Mouse (Mus musculus) adipocyte (in vitro differentiated cells): ENCODE data around the gene Cpt1c.

Experiments
- DNase-seq: peaks from one replicate; pipeline ENCODE4 v3.0.0-alpha.2; 2016; ENCODE audit warnings: low spot score

Cpt1c gene

DNA sequence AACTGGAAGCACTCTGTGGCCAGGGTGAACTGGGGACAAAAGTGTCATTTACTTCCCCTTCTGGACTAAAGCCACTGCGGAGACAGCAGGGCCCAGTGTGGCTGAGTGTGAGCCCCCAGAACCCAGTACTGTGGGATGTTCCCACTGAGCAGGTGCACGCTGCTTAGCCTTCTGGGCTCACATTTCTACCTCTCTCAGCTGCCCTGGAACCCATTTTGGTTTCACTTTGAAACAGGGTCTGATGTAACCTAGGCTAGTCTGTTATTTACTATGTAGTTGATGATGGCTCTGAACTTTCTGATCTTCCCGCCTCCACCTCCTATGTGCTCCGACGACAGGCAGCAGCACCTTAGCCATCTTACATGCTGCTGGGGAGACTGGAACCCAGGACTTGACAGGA lies 11.8 kb downstream of the Cpt1c start:
- DNase-seq = no peak

DNA sequence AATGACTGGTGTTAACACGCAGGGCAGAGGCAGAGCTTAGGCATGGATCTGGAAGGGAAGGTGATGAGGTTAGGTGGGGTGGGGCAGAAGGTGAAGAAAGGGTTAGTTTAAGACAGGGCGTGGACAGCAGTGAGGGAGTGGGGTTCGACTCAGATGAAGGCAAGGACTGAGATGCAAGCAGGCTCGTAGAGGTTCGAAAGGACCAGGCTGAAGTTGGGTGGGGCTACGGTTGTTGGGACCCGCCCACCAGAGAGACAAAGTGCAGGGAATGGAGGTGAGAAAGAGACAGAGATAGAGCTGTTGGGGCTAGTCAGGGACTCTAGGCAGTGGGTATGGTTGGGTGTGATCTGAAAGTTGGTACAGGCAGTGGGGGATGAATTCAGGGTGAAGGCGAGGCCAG lies 12.3 kb downstream of the Cpt1c start:
- DNase-seq = no peak

DNA sequence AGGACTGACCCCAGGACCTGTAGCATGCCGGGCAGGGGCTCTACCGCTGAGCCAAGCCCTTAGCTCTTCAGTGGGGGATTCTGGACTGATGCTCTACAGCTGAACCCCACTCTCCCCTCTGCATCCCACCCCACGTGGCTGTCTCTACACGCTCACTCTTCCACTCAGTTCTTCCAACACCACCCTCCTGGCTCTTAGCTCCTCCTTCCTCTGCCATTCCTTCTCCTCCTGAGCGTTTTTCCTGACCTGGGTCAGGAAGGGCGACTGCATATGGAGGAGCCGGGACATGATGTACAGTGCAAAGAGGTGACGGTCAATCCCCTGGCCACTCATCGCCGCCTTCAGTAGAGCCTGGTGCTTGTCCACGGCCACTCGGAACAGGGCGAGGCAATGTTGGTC lies 14.1 kb downstream of the Cpt1c start:
- DNase-seq = no peak

DNA sequence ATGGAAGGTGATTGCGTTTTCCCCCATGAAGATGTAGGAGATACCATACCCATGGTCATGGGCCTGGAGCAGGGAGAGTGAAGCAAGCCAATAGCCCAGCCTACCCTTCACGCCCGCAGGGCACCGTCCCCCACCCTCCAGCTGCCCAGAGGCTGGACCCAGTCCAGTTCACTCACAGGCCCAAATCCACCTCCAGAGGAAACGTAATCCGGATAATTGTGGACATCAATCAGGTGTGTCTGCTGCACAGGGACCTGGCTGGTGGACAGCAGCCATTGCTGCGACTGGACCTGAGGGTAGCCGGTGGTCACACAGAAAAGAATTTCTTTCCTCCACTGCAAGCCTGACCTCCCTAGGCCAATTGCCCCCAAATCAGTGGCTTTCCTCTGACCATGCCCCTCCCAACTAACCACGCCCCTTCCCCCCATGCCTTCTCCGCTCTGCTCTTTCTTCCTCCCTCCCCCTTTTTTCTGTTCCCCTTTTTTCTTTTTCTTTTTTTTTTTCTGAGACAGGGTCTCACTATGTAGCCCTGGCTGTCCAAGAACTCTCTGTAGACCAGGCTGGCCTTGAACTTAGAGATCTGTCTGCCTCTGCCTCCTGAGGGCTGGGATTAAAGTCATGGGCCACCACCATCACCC lies 14.7 kb downstream of the Cpt1c start:
- no peak for DNase-seq

DNA sequence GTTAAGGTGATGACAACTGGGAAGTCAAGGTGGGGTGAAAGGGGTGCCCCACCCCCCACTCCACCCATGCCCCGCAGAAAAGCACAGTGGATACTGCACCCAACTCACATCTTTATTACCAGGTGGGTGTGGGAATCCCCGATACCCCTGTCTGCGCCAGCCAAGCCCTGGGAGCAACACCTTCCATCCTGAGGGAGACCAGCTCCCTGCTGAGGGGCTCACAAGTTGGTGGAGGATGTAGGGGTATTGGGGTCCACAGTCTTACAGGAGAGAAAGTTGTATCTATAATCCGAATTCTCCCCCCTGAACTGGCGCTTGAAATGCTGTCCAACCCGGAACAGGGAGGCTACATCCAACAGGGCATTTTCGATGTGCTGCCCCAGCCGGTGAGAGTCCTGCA lies 15.4 kb downstream of the Cpt1c start:
- DNase-seq = no peak

DNA sequence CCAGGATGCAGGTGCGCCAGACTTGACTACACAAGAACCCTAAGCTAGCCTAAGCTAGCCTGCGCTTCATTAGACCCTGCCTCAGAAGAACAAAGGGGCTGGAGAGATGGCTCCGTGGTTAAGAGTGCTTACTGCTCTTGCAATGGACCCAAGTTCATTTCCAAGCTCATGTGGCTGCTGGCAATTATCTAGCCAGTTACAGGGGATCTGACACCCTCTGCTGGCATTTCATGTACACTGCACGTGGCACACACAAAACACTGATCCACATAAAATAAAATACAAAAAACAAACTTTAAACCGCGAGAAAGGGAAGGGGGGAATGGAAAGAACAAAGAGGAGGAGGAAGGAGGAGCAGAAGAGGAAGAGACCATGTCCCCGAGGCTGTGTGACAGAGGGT lies 16.4 kb downstream of the Cpt1c start:
- DNase-seq = peak; percentile 59

DNA sequence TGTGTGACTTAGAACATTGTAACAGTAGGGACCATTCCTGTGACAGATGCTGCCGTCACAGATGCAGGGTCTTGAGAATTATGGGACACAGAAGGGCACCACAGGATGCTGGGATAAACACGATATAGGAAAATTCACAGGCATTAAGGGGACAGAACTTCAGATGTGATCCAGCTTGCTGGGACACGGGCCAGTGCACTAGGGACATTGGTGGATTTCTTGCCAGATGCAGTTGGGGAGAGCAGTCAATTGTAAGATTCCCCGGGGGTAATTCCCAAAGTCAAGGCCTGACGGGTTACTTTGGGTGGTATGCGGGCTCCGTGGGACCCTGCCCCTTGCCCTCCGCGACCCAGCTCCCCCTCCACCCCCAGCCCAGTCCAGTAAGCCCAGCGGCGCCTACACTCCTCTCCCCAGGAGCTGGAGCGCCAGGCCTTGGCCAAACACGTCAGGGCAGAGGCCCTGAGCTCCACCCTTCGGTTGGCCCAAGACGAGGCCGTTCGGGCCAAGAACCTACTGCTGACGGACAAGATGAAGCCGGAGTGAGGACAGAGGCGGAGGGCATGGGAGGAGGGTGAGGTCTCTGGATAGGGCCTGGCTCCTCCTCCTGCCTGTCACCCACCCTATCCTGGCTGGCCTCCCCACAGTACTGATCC lies 17.3 kb downstream of the Cpt1c start:
- DNase-seq = peak; percentile 23

DNA sequence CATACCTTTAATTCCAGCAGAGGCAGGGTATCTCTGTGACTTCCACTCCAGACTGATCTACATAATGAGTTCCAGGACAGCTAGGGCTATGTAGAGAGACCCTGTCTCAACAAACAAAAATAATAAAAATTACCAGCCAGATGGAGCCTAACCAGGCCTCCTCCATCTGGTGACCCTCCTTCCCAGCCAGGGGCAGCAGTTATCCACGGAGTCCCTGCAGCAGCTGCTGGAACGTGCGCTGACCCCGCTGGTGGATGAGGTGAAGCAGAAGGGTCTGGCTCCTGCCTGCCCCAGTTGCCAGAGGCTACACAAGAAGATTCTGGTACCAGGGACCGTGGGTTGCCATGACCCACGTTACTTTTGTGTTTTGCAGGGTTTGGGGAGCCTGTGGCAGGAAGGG lies 18.4 kb downstream of the Cpt1c start:
- no peak for DNase-seq

DNA sequence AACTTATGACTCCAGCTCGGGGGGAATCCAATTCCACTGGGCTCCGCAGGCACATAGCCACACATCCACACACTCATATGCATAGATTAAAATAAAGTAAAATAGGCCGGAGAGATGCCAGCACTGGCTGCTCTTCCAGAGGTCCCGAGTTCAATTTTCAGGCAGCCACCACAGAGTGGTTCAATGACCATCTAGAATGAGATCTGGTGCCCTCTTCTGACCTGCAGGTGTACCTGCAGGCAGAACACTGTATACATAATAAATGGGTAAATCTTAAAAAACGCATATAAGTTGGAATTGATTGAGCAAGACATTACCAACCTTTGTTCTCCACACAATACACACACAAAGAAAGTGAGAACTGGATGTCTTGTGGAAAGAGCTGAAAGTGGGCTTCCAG lies 19.0 kb downstream of the Cpt1c start:
- no peak for DNase-seq

DNA sequence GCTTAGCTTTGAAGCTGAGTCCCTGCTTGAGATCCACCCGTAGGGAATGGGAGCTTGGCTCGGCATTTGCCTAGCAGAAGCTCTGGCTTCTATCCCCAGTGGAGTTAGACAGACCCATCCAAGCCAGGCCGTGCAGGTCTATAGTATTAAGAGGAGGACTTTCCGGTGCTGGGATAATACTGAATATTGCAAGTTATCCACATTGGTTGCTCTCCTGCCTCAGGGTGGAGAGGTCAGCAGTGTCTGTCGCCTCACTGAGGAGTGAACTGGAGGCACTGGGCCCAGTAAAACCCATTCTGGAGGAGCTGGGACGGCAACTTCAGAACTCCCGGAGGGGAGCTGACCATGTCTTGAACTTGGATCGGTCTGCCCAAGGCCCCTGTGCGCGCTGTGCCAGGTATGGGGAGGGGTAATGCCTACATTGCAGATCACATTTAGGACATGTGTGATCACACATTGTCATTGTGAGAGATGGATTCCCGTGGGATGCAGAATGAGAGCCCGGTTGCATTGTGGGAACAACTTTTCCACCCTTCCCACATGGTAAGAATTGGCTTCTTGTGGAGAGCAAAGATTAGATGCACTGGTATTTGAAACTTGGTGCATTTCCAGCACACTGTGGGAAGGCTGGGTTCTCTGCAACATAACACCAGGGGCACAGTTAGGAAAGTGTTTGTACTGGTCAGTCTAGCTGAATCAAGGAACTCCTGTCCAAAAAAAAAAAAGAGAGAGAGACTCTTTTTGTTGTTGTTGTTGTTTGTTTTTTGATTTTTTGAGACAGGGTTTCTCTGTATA lies 20.4 kb downstream of the Cpt1c start:
- peak; percentile 74 for DNase-seq

DNA sequence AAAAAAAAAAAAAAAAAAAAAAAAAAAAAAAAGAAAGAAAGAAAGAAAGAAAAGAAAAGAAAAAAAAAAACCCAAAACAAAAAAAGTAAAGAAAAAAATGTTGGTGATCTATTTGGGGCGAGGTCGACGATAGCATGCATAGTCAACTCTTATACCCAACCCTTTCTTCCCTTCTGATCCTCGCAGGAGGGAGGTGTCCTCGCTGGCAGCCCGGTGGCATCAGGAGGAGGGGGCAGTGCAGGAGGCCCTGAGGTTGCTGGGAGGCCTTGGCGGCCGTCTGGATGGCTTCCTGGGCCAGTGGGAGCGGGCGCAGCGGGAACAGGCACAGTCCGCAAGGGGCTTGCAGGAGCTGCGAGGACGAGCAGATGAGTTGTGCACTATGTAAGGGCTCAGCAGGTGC lies 21.1 kb downstream of the Cpt1c start:
- DNase-seq = no peak

DNA sequence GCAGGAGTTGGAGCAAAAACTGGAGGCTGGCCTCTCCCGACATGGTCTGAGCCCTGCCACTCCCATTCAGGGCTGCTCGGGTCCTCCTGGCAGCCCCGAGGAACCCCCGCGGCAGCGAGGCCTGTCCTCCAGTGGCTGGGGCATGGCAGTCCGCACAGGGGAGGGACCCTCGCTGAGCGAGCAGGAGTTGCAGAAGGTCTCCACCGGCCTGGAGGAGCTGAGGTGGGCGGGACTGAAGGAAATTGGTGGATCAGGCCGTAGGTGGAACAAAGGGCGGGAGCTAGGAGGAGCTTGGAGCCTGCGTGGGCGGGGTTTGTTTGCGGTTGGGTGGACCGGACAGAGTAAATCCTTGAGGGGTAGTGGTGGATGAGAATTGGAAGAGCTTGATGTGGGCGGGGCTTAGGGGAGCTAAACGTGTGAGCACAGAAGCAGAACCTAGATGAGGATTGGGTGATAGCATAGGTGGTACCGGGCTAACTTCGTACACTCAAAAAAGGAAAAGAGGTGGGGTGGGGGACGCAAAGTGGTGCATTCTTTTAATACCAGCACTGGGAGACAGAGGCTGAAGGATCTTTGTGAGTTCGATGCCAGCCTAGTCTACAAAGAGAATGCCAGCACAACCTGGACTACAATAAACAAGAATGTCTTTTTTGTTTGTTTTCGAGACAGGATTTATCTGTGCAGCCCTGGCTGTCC lies 21.9 kb downstream of the Cpt1c start:
- peak; percentile 86 for DNase-seq

DNA sequence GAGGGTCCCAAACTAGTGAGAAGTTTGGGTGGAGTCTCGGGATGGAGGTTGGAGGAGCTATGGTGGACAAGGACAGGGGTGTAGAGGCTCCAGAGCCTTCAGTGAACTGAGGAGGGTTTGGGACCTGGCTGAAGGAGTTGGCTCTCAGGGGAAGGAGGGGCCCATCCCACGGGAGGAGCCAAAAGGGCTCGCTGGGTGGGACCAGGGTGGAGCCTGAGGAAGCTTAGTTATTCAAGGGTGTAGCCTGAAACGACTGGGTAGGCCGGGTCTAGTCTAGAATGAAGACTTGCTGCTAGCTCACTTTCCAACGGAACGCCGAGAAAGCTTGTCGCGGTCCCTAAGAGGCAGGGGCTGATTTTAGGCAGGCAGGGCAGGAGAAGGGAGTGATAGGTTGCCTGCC lies 22.7 kb downstream of the Cpt1c start:
- DNase-seq = peak; percentile 70

DNA sequence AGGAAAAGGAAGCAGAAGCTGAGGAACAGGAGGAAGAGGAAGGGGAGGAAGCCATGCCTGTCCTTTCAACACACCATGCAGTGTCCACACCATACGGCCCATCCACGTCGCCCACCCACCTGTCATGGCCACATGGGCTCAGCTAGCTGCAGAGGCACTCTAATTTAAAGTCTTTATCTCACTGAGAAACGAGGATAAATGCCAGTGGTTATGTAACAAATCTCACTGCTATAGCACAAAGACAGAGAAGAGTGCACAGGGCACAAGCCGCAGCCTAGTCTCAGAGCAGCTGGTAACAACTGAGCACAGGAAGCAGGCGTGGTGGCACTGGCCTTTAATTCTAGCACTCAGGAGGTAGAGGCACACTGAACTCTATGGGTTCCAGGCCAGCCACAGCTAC lies 24.7 kb downstream of the Cpt1c start:
- DNase-seq = no peak

DNA sequence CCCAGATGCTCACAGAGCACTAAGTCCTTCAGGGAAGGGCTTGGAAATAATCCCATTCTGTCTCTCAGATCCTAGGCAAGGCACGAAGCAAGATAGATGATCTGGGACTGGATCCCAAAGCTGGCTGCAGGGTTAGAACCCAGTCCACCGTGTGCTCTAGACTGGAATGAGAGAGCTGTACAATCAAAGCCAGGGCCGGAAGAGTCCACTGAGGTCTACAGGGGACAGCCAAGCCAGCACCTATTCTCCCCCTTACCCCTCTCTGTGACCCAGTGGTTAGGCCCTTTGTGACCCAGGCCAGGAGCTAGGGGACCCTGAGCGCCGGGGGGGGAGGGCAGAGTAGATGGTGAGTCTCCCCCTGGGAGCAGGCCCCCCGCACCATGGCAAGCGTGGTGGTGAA lies 31.7 kb downstream of the Cpt1c start, which contains the start of gene Tsks:
Tsks (plus strand) TSS at position 301 of the 400 bp plus-strand sequence.
- DNase-seq = no peak

DNA sequence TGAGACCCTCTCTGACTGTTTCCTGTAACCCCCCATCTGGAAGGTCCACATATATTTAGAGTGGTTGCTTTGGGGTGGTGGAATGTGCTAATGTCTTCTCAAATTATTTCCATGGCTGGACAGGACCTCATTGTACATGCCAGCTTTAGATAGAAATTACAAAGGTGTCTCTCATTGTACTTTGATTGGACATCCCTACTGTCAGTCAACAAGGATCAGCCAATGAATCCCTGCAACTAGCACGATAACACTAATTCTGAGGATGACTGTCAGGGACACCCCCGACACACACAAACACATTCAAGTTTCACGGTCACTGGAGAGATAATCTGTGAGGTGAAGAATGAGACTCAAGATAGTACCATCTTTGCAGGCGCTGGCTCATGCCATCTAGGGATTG lies 36.0 kb downstream of the Cpt1c start:
- DNase-seq = no peak

DNA sequence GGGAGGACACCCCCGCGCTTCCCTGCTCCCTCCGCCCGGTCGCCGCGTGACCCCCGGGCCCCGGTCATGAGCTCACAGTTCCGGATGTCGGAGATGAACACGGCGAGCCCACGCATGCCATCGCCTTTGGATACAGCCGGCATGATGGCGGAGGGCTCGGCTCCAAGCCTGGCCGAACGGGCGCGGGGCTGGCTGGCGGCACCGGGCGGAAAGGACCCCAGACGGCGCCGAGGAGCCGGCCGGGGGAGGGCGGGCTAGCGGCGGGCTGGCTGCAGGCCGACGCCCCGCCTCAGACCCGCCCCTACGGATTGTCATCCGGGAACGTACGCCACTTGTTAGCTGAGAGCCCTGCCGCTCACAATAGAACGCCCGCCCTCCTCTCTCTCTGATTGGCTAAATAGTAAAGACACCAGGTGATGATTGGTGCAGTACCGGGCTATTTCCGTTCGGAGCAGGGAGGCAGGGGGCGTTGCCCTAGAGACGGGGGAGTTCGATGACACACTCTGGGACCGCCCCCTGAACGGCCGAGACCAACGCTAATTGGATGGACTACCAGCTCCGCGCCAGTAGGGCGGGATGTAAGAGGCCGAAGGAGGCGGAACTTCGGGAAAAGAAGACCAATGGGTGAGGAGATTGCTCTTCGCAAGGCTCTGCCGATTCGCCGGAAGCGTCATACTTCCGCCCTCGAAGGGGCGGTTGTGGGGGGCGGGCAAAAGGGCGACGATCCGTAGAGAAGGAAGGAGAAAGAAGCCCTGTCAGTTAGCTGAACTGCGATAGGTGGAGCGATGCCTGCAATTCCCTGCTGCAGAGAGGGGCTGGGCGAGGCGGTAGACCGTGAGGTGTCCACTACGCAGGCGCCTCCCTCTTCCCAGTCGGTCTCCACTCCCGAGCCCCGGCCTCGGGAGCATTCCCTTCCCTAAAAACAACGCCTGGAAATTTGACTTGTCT lies 45.2 kb downstream of the Cpt1c start, which contains the start of gene Ap2a1:
Ap2a1 (minus strand) TSS at position 293 of the 948 bp plus-strand sequence.
- DNase-seq = peak; percentile 99

DNA sequence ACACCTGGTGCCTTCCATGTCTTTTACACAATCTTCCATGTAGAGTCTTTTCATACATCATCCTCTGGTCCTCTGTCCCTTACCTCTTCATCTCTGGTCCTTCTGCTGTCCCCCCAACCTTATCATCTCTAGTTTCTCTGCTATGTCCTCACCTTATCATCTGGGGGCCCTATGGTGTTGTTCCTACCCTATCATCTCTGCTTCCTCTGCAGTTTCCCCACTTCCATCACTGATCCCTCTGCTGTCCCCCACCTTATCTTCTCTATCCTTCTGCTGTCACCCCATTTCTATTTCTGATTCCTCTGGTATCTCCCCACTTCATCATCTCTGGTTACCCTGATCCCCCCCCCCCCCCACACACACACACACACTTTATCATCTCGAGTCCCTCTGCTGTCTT lies 46.1 kb downstream of the Cpt1c start:
- DNase-seq = no peak

DNA sequence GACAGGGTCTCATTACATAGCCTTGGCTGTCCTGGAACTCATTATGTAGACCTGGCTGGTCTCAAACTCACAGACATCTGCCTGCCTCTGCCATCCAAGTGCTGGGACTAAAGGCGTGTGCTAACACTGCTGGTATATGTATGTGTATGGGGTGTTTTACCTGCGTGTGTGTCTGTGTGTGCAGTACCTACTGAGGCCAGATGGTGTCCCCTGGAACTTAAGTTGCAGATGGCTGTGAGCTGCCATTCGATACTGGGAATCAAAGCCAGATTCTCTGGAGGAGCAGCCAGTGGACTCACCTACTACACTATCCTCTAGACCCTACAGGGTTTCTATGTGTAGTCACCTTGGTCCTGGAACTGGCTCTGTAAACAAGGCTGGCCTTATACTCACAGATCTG lies 49.2 kb downstream of the Cpt1c start:
- no peak for DNase-seq

DNA sequence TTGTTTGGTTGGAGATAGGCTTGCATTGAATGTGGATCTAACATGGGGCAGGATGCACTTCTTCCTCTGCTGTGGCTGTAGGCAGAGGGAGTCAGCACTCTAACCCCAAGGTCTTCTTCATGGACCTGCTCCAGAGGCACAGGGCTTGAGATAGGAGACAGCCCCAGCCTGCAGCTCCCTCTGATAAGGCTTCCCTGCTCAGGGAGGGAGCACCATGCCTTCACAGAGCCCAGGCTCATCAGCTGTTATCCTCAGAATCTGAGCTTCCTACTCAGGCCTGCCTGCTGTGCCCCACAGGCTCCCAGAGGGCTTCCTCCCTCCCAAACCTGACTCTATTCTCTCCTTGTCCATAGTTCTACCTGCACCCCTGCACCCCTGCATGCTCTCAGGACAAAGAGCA lies 52.1 kb downstream of the Cpt1c start:
- no peak for DNase-seq

DNA sequence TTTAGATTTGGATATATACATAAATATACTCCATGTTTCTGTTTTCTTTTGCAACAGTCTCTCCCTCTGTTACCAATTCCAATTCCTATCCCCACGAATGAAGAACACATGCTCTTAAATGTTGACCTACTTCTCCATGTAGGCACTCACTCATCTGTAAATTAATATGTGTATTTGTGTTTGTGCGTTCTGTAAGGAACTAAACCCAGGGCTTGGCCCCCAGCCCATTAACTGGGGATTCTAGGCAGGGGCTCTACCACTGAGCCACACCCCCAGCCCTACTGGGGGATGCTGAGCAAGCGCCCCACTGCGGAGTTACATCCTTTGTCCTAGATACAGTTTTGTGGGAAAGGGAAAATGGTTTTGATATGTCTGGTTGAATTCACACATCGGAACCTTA lies 55.5 kb downstream of the Cpt1c start:
- DNase-seq = no peak
